Mouse (Mus musculus) liver, embryonic 14.5 days (tissue): ENCODE data around the gene Kcnmb2.

Source experiments
- CTCF ChIP-seq: IDR thresholded peaks from 2 replicates; pipeline ENCODE4 v1.5.1; 2016; ENCODE audit warnings: antibody characterized with exemption, low read depth, control low read depth
- EP300 ChIP-seq: IDR thresholded peaks from 2 replicates; pipeline ENCODE4 v1.6.1; 2016; ENCODE audit warnings: antibody characterized with exemption, low read depth

GRCm38 (mm10) chr3:31903506-31903905 is 1.2 kb downstream of the Kcnmb2 start:
- TF ChIP-seq CTCF (no peak), EP300 (no peak)
